Mouse (Mus musculus) kidney, adult 10 weeks (tissue): ENCODE results near the gene Krt222. TPM values are rescaled to one million over a fixed set of nuclear protein-coding genes. Genes with fewer than 3 reads are reported as not detected.

Source experiments
- polyA plus RNA-seq: library from polyadenylated mRNA; stranded (reverse); fragments of 350-450 nt; fragmentation: Illumina TruSeq; extraction: RNeasy Lipid Tissue Mini Kit (QIAGEN cat#74804); gene quantifications from one replicate; pipeline ENCODE4 v1.2.3, GENCODE M21; 2014; ENCODE audit warnings: low read depth, low replicate concordance

Krt222 gene
- polyA plus RNA-seq, result 5.1 TPM

DNA sequence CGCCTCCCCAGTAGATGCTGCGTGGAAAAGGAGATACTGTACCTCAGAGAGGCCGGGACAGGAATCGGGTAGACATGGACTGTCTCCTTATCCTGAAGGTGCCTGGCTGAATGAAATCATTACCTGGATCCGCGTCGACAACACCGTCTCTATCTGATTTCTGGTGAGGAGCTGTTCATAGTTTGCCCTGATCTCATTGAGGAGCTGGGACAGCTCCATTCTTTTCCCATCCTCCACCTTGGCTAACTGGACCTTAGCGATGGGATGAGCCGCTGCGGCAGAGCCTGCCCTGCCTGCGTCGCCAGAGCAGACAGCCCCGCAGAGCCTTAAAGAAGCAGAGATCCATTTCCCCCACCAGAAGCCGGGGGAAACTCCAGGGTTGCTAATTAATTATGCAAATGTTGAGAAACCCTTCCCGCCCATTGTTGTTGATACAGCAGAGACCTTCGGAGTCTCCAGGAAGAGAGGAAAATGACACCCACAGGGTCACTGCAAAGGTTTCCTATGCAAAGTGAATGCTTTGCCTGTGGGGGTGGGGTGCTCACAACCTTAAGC is at the start of gene Krt222:
TSS of gene Krt222 (minus strand) at position 266 of the 555 bp plus-strand sequence.

DNA sequence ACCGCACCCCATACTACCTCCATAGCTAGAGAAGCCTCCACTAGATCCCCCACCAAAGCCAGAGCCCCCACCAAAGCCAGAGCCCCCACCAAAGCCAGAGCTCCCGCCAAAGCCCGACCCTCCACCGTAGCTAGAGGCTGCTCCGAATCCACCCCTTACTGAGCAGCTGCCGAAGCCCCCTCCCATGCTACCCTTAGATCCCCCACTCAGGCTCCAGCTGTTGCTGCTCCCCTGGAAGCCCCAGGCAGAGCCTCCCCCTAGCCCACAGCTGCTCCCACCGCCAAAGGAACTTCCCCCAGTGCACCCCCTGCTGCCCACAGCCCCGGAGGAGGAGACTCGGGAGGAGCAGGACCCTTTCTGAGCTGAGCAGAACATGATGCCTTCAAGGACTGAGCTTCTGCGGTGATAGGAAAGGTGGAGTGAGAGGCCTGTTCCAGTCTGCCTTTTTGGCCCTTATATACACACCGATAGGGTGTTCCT is 41.0 kb upstream of the Krt222 start, which contains the start of gene Krt24:
TSS of gene Krt24 (minus strand) at position 430 of the 480 bp plus-strand sequence.

DNA sequence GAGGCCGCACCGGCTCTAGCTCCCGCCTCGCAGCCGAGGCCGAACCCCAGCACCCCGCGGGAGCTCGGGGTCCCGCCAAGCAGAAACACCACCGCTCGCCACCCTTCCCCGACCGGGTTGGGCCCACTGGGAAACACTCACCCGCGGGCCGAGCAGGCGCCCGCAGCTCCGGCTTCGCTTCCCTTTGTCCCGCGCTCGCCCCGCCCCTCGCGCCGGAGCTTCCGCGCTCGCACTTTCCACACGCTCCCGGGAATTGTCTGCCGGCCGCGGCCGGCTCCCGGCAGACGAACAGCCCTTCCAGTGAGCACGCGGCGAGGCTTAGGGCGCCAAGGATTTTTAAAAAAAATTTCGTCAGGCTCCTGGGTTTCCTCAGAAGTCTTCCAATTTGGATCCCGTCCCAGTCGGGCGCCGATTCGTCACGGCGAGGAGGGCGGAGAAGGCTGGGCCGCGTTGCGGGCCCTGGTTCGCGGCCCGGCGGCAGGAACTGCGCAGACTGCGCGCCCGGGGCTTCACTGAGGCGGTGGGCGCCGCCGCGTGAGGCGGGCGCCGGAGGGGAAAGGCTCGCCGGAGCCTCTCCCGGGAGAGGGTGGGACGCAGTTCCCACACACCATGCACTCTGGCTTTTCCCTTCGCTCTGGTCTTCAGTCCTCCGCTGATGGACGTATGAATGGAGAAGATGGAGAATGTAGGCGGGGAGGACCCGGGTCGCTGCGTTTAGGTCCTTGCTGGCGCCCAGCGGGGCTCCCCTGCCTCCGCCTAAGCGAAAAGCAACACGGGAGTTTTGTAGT is 13.4 kb downstream of the Krt222 start, which contains the start of gene Smarce1:
TSS of gene Smarce1 (minus strand) at position 757 of the 788 bp plus-strand sequence.

Other genes with a start within 250 kb of the Krt222 start
- 1.1 TPM for gene Top2a, start 219.9 kb downstream of the Krt222 start, polyA plus RNA-seq
- gene Igfbp4, start 202.8 kb downstream of the Krt222 start, polyA plus RNA-seq, result 113 TPM
- not detected for gene Tns4, start 154.8 kb downstream of the Krt222 start, polyA plus RNA-seq
- gene Ccr7, start 89.0 kb downstream of the Krt222 start, polyA plus RNA-seq, result not detected
- gene Smarce1, start 13.1 kb downstream of the Krt222 start, polyA plus RNA-seq, result 111 TPM
- gene Krt24, start 41.2 kb upstream of the Krt222 start, polyA plus RNA-seq, result not detected
- not detected for gene Krt25, start 78.9 kb upstream of the Krt222 start, polyA plus RNA-seq
- gene Krt26, start 93.9 kb upstream of the Krt222 start, polyA plus RNA-seq, result not detected
- not detected for gene Krt27, start 107.0 kb upstream of the Krt222 start, polyA plus RNA-seq
- not detected for gene Krt28, start 130.8 kb upstream of the Krt222 start, polyA plus RNA-seq
- 20.3 TPM for gene Krt10, start 145.3 kb upstream of the Krt222 start, polyA plus RNA-seq
- gene Krt12, start 178.2 kb upstream of the Krt222 start, polyA plus RNA-seq, result not detected
- 0.53 TPM for gene Krt20, start 194.1 kb upstream of the Krt222 start, polyA plus RNA-seq
- 2.7 TPM for gene Krt23, start 249.1 kb upstream of the Krt222 start, polyA plus RNA-seq